Mouse (Mus musculus) ES-E14 (cell line): ENCODE data around the gene Alkbh4. TPM values are rescaled to one million over a fixed set of nuclear protein-coding genes. Genes with fewer than 3 reads are reported as not detected.

ENCODE experiments used
- DNase-seq: peaks from one replicate; pipeline ENCODE4 v3.0.0-alpha.2; 2013; ENCODE audit warnings: low read depth, low spot score
- H3K27ac ChIP-seq: 2 replicates; pipeline ENCODE4 v1.5.1; 2012; ENCODE audit warnings: low read depth, mild to moderate bottlenecking, low read length, moderate library complexity, mixed read lengths; ENCODE audit not compliant: poor library complexity, insufficient read depth, severe bottlenecking
- H3K36me3 ChIP-seq: 2 replicates; pipeline ENCODE4 v1.6.1; 2012; ENCODE audit warnings: mild to moderate bottlenecking, low read length, moderate library complexity, mixed read lengths; ENCODE audit not compliant: control insufficient read depth, poor library complexity, insufficient read depth, severe bottlenecking
- H3K4me1 ChIP-seq, 2 experiments: fragments of 150-350 bp in 1 of 2; sonication (generic) in 1 of 2; 2 replicates each; pipeline ENCODE4 v1.6.1; 2012; ENCODE audit warnings: low read length in 2 of 2, mild to moderate bottlenecking in 1 of 2, mixed read lengths in 1 of 2; ENCODE audit not compliant: control insufficient read depth in 2 of 2, insufficient read depth in 2 of 2, poor library complexity in 1 of 2
- H3K4me3 ChIP-seq, 2 experiments: fragments of 150-350 bp in 1 of 2; sonication (generic) in 1 of 2; 2 replicates each; pipeline ENCODE4 v1.5.1; 2012; ENCODE audit warnings: low read length in 2 of 2, low read depth in 1 of 2, mild to moderate bottlenecking in 1 of 2, mixed read lengths in 1 of 2; ENCODE audit not compliant: insufficient read depth in 1 of 2, poor library complexity in 1 of 2, severe bottlenecking in 1 of 2
- H3K9ac ChIP-seq: 2 replicates; pipeline ENCODE4 v1.6.1; 2012; ENCODE audit warnings: low read depth, mild to moderate bottlenecking, low read length, mixed read lengths; ENCODE audit not compliant: poor library complexity, insufficient read depth, severe bottlenecking
- H3K9me3 ChIP-seq: fragments of 150-350 bp; sonication (generic); 2 replicates; pipeline ENCODE4 v1.6.1; 2012; ENCODE audit warnings: low read depth, mild to moderate bottlenecking, low read length; ENCODE audit not compliant: control insufficient read depth, insufficient read depth
- CHD2 ChIP-seq: IDR thresholded peaks from 2 replicates; pipeline ENCODE4 v1.6.1; 2014; ENCODE audit warnings: mild to moderate bottlenecking, low read depth, low read length, inconsistent platforms
- HCFC1 ChIP-seq: IDR thresholded peaks from 2 replicates; pipeline ENCODE4 v1.6.1; 2012; ENCODE audit warnings: low read length, inconsistent platforms, borderline replicate concordance; ENCODE audit not compliant: insufficient read depth
- MAFK ChIP-seq: IDR thresholded peaks from 2 replicates; pipeline ENCODE4 v1.6.1; 2014; ENCODE audit warnings: mild to moderate bottlenecking, low read depth, low read length, inconsistent platforms; ENCODE audit not compliant: insufficient read depth
- ZC3H11A ChIP-seq: IDR thresholded peaks from 2 replicates; pipeline ENCODE4 v1.6.1; 2012; ENCODE audit warnings: low read depth, mild to moderate bottlenecking, inconsistent platforms, low read length, borderline replicate concordance
- ZNF384 ChIP-seq: IDR thresholded peaks from 2 replicates; pipeline ENCODE4 v1.6.1; 2012; ENCODE audit warnings: low read depth, low read length, inconsistent platforms
- in situ Hi-C, 2 experiments: fragments of 600-800 bp; cut with MboI; formaldehyde crosslinking; loops; one replicate each; pipeline ENCODE4 v1.15.1; 2025; ENCODE audit warnings: low sequenced_read_pairs in 2 of 2, inconsistent platforms in 1 of 2; ENCODE audit not compliant: unreplicated experiment in 2 of 2
- total RNA-seq: library from RNA; depleted of rRNA; stranded (reverse); fragments of 300-350 nt; gene quantifications from 2 replicates; pipeline ENCODE4 v1.2.3, GENCODE M21; 2012

Alkbh4 gene
- total RNA-seq, 1 experiment, result 13.3 TPM

GRCm38 (mm10) chr5:136142746-136143145 is 6.8 kb downstream of the Alkbh4 start:
- Histone ChIP-seq H3K27ac (no peak overlapping the region), H3K4me3 (no peak overlapping the region), H3K36me3 (peaks cover 17% of the 10 kb centered on the region), H3K9me3 (no peaks in the 10 kb centered on the region), H3K9ac (no peak overlapping the region), H3K4me1 (no peaks in the 10 kb centered on the region)
- no peak for DNase-seq
- in situ Hi-C loops, result no loop called here
- TF ChIP-seq MAFK, result no peak
- no peak for TF ChIP-seq ZNF384
- TF ChIP-seq HCFC1, result no peak
- no peak for TF ChIP-seq ZC3H11A
- no peak for TF ChIP-seq CHD2

GRCm38 (mm10) chr5:136143161-136143755 is 7.3 kb downstream of the Alkbh4 start:
- H3K9me3 ChIP-seq, result no peaks in the 10 kb centered on the region
- no peak for DNase-seq
- TF ChIP-seq HCFC1, result no peak
- TF ChIP-seq MAFK, result no peak
- TF ChIP-seq ZC3H11A, result no peak
- no peak for TF ChIP-seq ZNF384
- TF ChIP-seq CHD2, result no peak
- H3K4me3 ChIP-seq, result no peak overlapping the region
- no peak overlapping the region for H3K9ac ChIP-seq
- peaks cover 17% of the 10 kb centered on the region for H3K36me3 ChIP-seq
- no peaks in the 10 kb centered on the region for H3K4me1 ChIP-seq
- H3K27ac ChIP-seq, result no peak overlapping the region
- in situ Hi-C loops, result no loop called here

- in situ Hi-C loops, result no loop called here
- DNase-seq, result no peak
- H3K4me3 ChIP-seq, result no peak overlapping the region
- peaks cover 11% of the 10 kb centered on the region for H3K36me3 ChIP-seq
- TF ChIP-seq ZC3H11A (no peak), HCFC1 (no peak)
- H3K27ac ChIP-seq, result no peak overlapping the region
- no peaks in the 10 kb centered on the region for H3K4me1 ChIP-seq
- H3K9ac ChIP-seq, result no peak overlapping the region
- H3K9me3 ChIP-seq, result no peaks in the 10 kb centered on the region
Measured at GRCm38 (mm10) chr5:136144606-136145430, 8.9 kb downstream of the Alkbh4 start.

- H3K27ac ChIP-seq, result no peak overlapping the region
- H3K4me1 ChIP-seq, result no peaks in the 10 kb centered on the region
- DNase-seq, result no peak
- no peak overlapping the region for H3K4me3 ChIP-seq
- H3K9ac ChIP-seq, result no peak overlapping the region
- TF ChIP-seq CHD2, result no peak
- H3K36me3 ChIP-seq, result no peaks in the 10 kb centered on the region; the same call in 1 of the 2 replicates
- H3K9me3 ChIP-seq, result no peaks in the 10 kb centered on the region
- in situ Hi-C loops, result no loop called here
Measured at GRCm38 (mm10) chr5:136146936-136147335, 11.0 kb downstream of the Alkbh4 start.
